Mouse (Mus musculus) G1E-ER4 (cell line): ENCODE measurements at regions not wholly inside any gene's neighbourhood (a gene's known extent, or its start where the extent isn't known, plus 50 kb on each side); places are given as distances from the start of the nearest gene placed in this dataset.

Experiments
- GATA1 ChIP-seq: IDR thresholded peaks from one replicate; pipeline ENCODE4 v1.8.0; 2012; ENCODE audit warnings: low read length, inconsistent platforms

GRCm38 (mm10) chr13:37492115-37493001 lies 147.3 kb downstream of the Ly86 start:
- no peak for TF ChIP-seq GATA1

GRCm38 (mm10) chr13:37493331-37493730 lies 148.3 kb downstream of the Ly86 start:
- TF ChIP-seq GATA1, result no peak

GRCm38 (mm10) chr13:37495272-37495932 lies 150.4 kb downstream of the Ly86 start:
- TF ChIP-seq GATA1, result no peak

GRCm38 (mm10) chr13:37497986-37498385 lies 153.0 kb downstream of the Ly86 start:
- no peak for TF ChIP-seq GATA1

- TF ChIP-seq GATA1, result no peak
Observed at GRCm38 (mm10) chr13:37500668-37501286, 155.8 kb downstream of the Ly86 start.

- TF ChIP-seq GATA1, result no peak
Observed at GRCm38 (mm10) chr13:37503449-37503848, 158.4 kb downstream of the Ly86 start.

- no peak for TF ChIP-seq GATA1
Observed at GRCm38 (mm10) chr13:37503898-37504297, 158.9 kb downstream of the Ly86 start.

- no peak for TF ChIP-seq GATA1
Observed at GRCm38 (mm10) chr13:37504373-37504772, 159.4 kb downstream of the Ly86 start.

- TF ChIP-seq GATA1, result no peak
Observed at GRCm38 (mm10) chr13:37505617-37506016, 160.6 kb downstream of the Ly86 start.

GRCm38 (mm10) chr13:37506046-37506445 lies 161.0 kb downstream of the Ly86 start:
- TF ChIP-seq GATA1, result no peak

- TF ChIP-seq GATA1, result no peak
Observed at GRCm38 (mm10) chr13:37506701-37507100, 161.7 kb downstream of the Ly86 start.

- TF ChIP-seq GATA1, result no peak
Observed at GRCm38 (mm10) chr13:37507146-37507545, 162.1 kb downstream of the Ly86 start.

GRCm38 (mm10) chr13:37508385-37509351 lies 163.7 kb downstream of the Ly86 start:
- TF ChIP-seq GATA1, result no peak

- peak; percentile 17 for TF ChIP-seq GATA1
Observed at GRCm38 (mm10) chr13:37509352-37509851, 164.4 kb downstream of the Ly86 start.

- TF ChIP-seq GATA1, result no peak
Observed at GRCm38 (mm10) chr13:37510511-37510910, 165.5 kb downstream of the Ly86 start.
